Mouse (Mus musculus) inflammation-experienced regulatory T-cells, adult 16 weeks (primary cell): Measurements from ENCODE around the gene Olfr802. TPM values are rescaled to one million over a fixed set of nuclear protein-coding genes. Genes with fewer than 3 reads are reported as not detected.

Experiments used
- polyA plus RNA-seq: library from polyadenylated mRNA; unstranded; fragments of 100-300 nt; shearing (Covaris generic); gene quantifications from one replicate; pipeline ENCODE4 v1.2.1, GENCODE M21; 2017

The Olfr802 gene
- not detected for polyA plus RNA-seq

GRCm38 (mm10) chr10:129688069-129688468 is at the start of gene Olfr802:
Olfr802 (minus strand) TSS chr10:129688169.

GRCm38 (mm10) chr10:129729275-129729674 is 41.3 kb upstream of the Olfr802 start, which contains the start of gene Olfr805:
Olfr805 (minus strand) TSS chr10:129729375.

DNA sequence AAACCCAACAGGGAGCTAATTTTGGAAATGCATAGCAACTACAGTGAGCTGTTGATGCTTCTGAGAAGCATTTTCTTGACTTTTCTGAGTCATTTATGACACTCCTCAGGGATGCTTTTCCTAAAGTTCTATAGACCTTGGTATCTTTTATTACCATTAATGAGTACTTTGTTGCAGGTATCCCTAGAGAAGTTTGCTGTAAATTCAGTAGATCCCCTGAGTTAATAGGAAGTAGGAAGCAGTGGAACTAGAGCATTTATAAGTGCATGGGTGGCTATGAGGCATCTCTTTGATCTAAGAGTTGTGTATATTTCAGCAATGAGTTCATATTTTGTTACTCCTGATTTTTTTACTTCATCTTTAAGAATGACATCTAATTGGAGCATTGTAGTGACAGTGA is 14.9 kb upstream of the Olfr802 start, which contains the start of gene Olfr804:
Gene Olfr804, plus strand, starts transcription at position 301 of the 400 bp plus-strand sequence.

DNA sequence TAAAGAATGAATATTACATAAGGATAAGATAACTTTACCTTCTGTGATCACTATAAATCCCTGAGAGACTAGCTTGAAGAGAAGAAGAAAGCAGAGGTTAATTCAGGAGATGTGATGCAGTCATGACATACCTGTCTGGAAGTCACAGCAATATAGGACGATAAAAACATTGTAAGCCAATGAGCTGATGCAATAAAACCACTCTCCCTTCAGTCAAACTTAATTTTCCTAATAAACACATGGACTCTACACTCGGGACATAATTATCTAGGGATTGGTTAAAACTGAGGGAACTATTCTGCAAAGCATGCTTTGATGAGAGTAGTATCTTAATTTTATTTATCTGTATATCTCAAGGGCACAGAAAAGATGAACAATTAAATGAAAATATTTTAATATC is 6.2 kb upstream of the Olfr802 start, which contains the start of gene Olfr803:
Gene Olfr803, minus strand, starts transcription at position 101 of the 400 bp plus-strand sequence.

GRCm38 (mm10) chr10:129673765-129674164 is 14.2 kb downstream of the Olfr802 start, which contains the start of gene Olfr801:
Olfr801 (minus strand) TSS chr10:129673865.

GRCm38 (mm10) chr10:129657394-129657793 is 30.6 kb downstream of the Olfr802 start, which contains the start of gene Olfr800:
Olfr800 (plus strand) TSS chr10:129657694.

GRCm38 (mm10) chr10:129637184-129637583 is 50.8 kb downstream of the Olfr802 start, which contains the start of gene Olfr799:
Olfr799 (plus strand) TSS chr10:129637484.

DNA sequence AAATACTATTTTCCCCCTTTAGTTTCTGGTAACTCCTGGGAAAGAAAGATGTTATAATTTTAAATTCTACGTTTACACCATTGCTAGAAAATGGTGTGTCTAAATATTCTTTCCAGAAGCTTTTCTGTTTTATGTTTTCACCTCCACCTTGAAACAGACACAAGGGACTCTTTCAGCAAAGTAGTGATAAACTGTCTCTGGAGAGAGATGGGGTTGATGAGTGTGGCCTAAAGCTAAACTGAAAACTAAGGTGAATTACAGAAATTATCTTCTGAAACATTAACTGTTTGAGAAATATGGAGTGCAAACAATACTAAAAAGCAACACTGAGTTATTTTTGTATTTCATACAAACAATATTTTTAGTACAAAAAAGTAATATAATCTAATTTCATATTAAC is 60.1 kb downstream of the Olfr802 start, which contains the start of gene Olfr798:
Gene Olfr798, minus strand, starts transcription at position 101 of the 400 bp plus-strand sequence.

Other genes with a start within 250 kb of the Olfr802 start
- gene Olfr787, start 226.3 kb downstream of the Olfr802 start, polyA plus RNA-seq: 0.07 TPM
- not detected for gene Olfr788, start 217.2 kb downstream of the Olfr802 start, polyA plus RNA-seq
- not detected for gene Olfr789, start 203.4 kb downstream of the Olfr802 start, polyA plus RNA-seq
- gene Olfr790, start 189.7 kb downstream of the Olfr802 start, polyA plus RNA-seq: not detected
- not detected for gene Olfr791, start 166.4 kb downstream of the Olfr802 start, polyA plus RNA-seq
- gene Olfr792, start 149.0 kb downstream of the Olfr802 start, polyA plus RNA-seq: not detected
- gene Olfr794, start 120.5 kb downstream of the Olfr802 start, polyA plus RNA-seq: not detected
- not detected for gene Olfr796, start 75.6 kb downstream of the Olfr802 start, polyA plus RNA-seq
- not detected for gene Olfr798, start 60.2 kb downstream of the Olfr802 start, polyA plus RNA-seq
- gene Olfr799, start 50.7 kb downstream of the Olfr802 start, polyA plus RNA-seq: not detected
- gene Olfr800, start 30.5 kb downstream of the Olfr802 start, polyA plus RNA-seq: not detected
- not detected for gene Olfr801, start 14.3 kb downstream of the Olfr802 start, polyA plus RNA-seq
- not detected for gene Olfr803, start 6.1 kb upstream of the Olfr802 start, polyA plus RNA-seq
- not detected for gene Olfr804, start 15.0 kb upstream of the Olfr802 start, polyA plus RNA-seq
- gene Olfr805, start 41.2 kb upstream of the Olfr802 start, polyA plus RNA-seq: not detected
- not detected for gene Olfr806, start 53.8 kb upstream of the Olfr802 start, polyA plus RNA-seq
- gene Olfr807, start 69.6 kb upstream of the Olfr802 start, polyA plus RNA-seq: not detected
- not detected for gene Olfr808, start 77.3 kb upstream of the Olfr802 start, polyA plus RNA-seq
- not detected for gene Olfr809, start 86.5 kb upstream of the Olfr802 start, polyA plus RNA-seq
- gene Olfr810, start 106.7 kb upstream of the Olfr802 start, polyA plus RNA-seq: not detected
- not detected for gene Olfr811, start 116.2 kb upstream of the Olfr802 start, polyA plus RNA-seq
- gene Olfr812, start 157.9 kb upstream of the Olfr802 start, polyA plus RNA-seq: not detected
- gene Olfr813, start 167.2 kb upstream of the Olfr802 start, polyA plus RNA-seq: not detected
- gene Olfr814, start 191.7 kb upstream of the Olfr802 start, polyA plus RNA-seq: not detected
- not detected for gene Olfr815, start 217.7 kb upstream of the Olfr802 start, polyA plus RNA-seq
- not detected for gene Olfr816, start 227.4 kb upstream of the Olfr802 start, polyA plus RNA-seq